Mouse (Mus musculus) testis, adult 2 months (tissue): ENCODE results near the gene Rps27rt.

Experiments used
- CTCF ChIP-seq: fragments of 200-500 bp; IDR thresholded peaks from 2 replicates; pipeline ENCODE4 v1.5.1; 2012; ENCODE audit warnings: low read depth, mild to moderate bottlenecking, inconsistent platforms, low read length, moderate library complexity; ENCODE audit not compliant: control insufficient read depth, insufficient read depth, insufficient replicate concordance
- POLR2A ChIP-seq: fragments of 200-500 bp; IDR thresholded peaks from 2 replicates; pipeline ENCODE4 v1.6.1; 2012; ENCODE audit warnings: low read depth, mild to moderate bottlenecking, inconsistent platforms, low read length, moderate library complexity; ENCODE audit not compliant: control insufficient read depth

- TF ChIP-seq CTCF (no peak), POLR2A (no peak)
Observed at GRCm38 (mm10) chr9:115012367-115012766, 29.8 kb upstream of the Rps27rt start.
